Mouse (Mus musculus) stomach, embryonic 15.5 days (tissue): ENCODE data around the gene Pfkfb2. TPM values are rescaled to one million over a fixed set of nuclear protein-coding genes. Genes with fewer than 3 reads are reported as not detected.

ENCODE experiments used
- ATAC-seq: fragments of 200-750 bp; cut with Nextera tagmentation; 2 replicates; pipeline ENCODE4 v1.8.0; 2017; ENCODE audit warnings: low read depth, moderate number of reproducible peaks, moderate TSS enrichment; ENCODE audit not compliant: insufficient read depth, low FRiP score
- H3K27ac ChIP-seq: fragments of 300-500 bp; sonication (generic); 2 replicates; pipeline ENCODE4 v1.5.1; 2015; ENCODE audit warnings: mild to moderate bottlenecking, inconsistent platforms
- H3K27me3 ChIP-seq: fragments of 300-500 bp; sonication (generic); replicated peaks from 2 replicates; pipeline ENCODE4 v1.6.1; 2015; ENCODE audit warnings: inconsistent platforms
- H3K36me3 ChIP-seq: fragments of 300-500 bp; sonication (generic); 2 replicates; pipeline ENCODE4 v1.6.1; 2015; ENCODE audit warnings: inconsistent platforms
- H3K4me1 ChIP-seq: fragments of 300-500 bp; sonication (generic); 2 replicates; pipeline ENCODE4 v1.6.1; 2015; ENCODE audit warnings: inconsistent platforms
- H3K4me2 ChIP-seq: fragments of 300-500 bp; sonication (generic); 2 replicates; pipeline ENCODE4 v1.6.1; 2015; ENCODE audit warnings: mild to moderate bottlenecking, inconsistent platforms
- H3K4me3 ChIP-seq: fragments of 300-500 bp; sonication (generic); replicated peaks from 2 replicates; pipeline ENCODE4 v1.5.1; 2015; ENCODE audit warnings: inconsistent platforms
- H3K9ac ChIP-seq: fragments of 300-500 bp; sonication (generic); 2 replicates; pipeline ENCODE4 v1.6.1; 2015; ENCODE audit warnings: inconsistent platforms
- H3K9me3 ChIP-seq: fragments of 300-500 bp; sonication (generic); 2 replicates; pipeline ENCODE4 v1.6.1; 2016; ENCODE audit warnings: inconsistent platforms
- WGBS: fragments of 180-500 bp; shearing (Covaris S2); methylation state at CpG from one replicate; pipeline ENCODE4 v1.1.7; 2015; 5-methylcytosine and 5-hydroxymethylcytosine counted together
- polyA plus RNA-seq: library from polyadenylated mRNA; unstranded; fragments of >200 nt; fragmentation: Nextera tagmentation; extraction: Ambion mirVana; gene quantifications from 2 replicates; pipeline ENCODE4 v1.2.1, GENCODE M21; 2015

Gene Pfkfb2
- polyA plus RNA-seq, 1 experiment from 2014 or later, result 10.1 TPM

DNA sequence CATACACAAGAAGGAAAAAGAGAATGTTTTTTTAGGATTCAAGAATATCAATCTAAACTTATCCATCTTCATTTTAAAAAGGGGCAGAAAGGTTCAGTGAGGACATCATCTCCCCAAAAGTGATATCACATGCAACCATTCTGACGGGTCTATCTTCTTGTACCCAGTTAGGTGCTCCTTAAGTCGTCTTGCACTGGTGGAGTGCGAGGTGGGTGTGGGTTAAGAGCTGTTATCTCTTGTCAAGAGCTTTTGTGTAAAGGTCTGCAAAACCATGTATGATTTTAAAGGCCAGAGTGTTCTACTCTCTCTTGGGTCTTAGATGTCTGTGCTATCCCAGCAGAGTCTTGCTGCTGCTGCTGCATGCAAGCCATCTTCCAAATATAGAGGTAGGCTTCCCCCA is 17.8 kb upstream of the Pfkfb2 start:
- Histone ChIP-seq H3K9me3 (no peaks in the 10 kb centered on the region), H3K4me1 (peaks cover 5% of the 10 kb centered on the region; the same call in 1 of the 2 replicates), H3K4me2 (no peak overlapping the region), H3K27me3 (no peaks in the 10 kb centered on the region), H3K9ac (no peak overlapping the region), H3K4me3 (no peak overlapping the region), H3K27ac (no peak overlapping the region), H3K36me3 (peaks cover 2% of the 10 kb centered on the region; the same call in 1 of the 2 replicates)
- ATAC-seq, result no peak
- 73% methylated on average over 3 of the region's 3 CpGs for WGBS

DNA sequence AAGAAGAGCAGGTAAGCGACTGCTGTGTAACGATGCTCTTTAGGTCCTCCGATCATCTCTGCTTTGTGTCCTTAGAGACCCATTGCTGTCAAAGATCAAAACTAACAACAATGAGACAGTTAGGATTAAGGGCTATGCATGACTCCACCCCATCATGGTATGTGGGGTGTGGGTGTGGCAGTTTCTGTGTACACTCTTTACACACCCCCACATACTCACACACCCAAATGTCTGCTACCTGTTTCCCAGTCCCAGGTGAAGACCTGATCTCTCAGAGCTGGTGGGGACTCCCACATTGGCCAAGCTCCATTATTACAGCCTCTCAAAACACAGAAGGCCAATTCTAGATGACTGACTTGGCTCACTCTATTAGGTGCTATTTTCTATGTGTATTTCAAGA is 16.5 kb upstream of the Pfkfb2 start:
- no peak for ATAC-seq

DNA sequence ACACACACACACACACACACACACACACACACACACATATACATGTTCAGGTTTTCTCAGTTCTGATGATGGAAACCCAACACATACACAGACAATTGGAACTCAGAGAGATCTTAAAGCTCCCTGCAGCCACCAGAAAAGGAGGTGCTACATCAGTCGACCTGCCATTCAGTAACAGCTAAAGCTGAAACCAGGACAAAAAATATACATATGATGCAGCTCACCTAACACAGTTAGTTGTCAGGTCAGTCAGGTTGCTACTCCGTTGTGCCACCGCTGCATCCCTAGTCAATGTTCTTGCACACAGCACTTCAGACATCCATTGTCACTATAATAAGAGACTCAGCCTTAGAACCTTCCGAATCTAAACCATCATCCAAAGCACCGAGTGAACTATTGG is 15.9 kb upstream of the Pfkfb2 start:
- Histone ChIP-seq H3K27me3 (no peaks in the 10 kb centered on the region), H3K4me3 (no peak overlapping the region), H3K4me2 (no peak overlapping the region), H3K9ac (no peak overlapping the region), H3K9me3 (no peaks in the 10 kb centered on the region), H3K4me1 (peaks cover 17% of the 10 kb centered on the region; the same call in 1 of the 2 replicates), H3K36me3 (peaks cover 2% of the 10 kb centered on the region; the same call in 1 of the 2 replicates), H3K27ac (no peak overlapping the region)
- ATAC-seq, result no peak
- 89% methylated on average over 5 of the region's 5 CpGs for WGBS

More for the DNA sequence above, 16.5 kb upstream of the Pfkfb2 start:
- Histone ChIP-seq H3K27ac (no peak overlapping the region), H3K36me3 (peaks cover 2% of the 10 kb centered on the region; the same call in 1 of the 2 replicates), H3K4me1 (peaks cover 13% of the 10 kb centered on the region; the same call in 1 of the 2 replicates), H3K4me2 (no peak overlapping the region), H3K9ac (no peak overlapping the region), H3K9me3 (no peaks in the 10 kb centered on the region), H3K4me3 (no peak overlapping the region), H3K27me3 (no peaks in the 10 kb centered on the region)
- WGBS, result 87% methylated on average over 3 of the region's 3 CpGs

DNA sequence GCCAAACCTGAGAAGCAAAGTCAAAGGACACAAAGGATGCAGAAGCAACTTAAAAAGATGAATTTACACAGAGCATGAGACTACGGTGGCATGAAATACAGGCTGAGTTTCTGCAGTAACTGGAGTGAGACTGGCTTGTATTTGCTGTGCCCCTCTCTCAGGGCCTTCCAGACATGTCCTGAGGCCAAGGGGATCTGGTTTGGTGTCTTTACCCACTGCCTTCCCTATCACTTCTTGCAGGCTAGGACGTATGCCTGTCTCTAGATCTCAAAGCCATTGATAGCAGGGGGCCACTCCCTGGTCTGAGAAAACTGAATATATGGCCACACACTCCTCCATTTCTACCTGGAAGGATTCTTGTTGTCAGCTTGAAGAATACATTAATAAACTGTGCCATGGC is 15.2 kb upstream of the Pfkfb2 start:
- 56% methylated on average over 2 of the region's 2 CpGs for WGBS
- Histone ChIP-seq H3K9me3 (no peaks in the 10 kb centered on the region), H3K4me2 (no peak overlapping the region), H3K4me1 (peaks cover 17% of the 10 kb centered on the region; the same call in 1 of the 2 replicates), H3K27ac (no peak overlapping the region; the same call in 1 of the 2 replicates), H3K9ac (no peak overlapping the region), H3K36me3 (peaks cover 2% of the 10 kb centered on the region; the same call in 1 of the 2 replicates), H3K4me3 (no peak overlapping the region), H3K27me3 (no peaks in the 10 kb centered on the region)
- 0 out of 2 replicates have a peak, but pooled peaks have one; percentile 48 for ATAC-seq

DNA sequence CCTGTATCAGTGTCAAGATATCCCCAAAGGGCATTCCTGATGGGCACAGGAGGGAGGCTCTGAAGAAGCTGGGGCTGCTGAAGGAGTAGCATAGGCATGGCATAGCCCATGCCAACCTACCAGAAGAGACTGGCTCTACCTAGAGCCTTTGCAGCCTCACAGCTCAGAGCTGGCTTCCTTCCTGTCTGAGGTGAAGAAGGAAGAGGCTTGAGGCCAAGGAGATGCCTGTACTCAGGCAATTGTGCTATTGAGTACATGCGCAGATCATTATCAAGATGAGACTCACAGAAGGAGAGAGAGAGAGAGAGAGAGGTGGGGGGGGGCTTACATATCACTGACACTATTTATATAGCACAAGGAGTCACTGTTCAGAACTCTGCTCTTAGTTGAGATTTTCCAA is 14.7 kb upstream of the Pfkfb2 start:
- Histone ChIP-seq H3K9ac (no peak overlapping the region), H3K9me3 (no peaks in the 10 kb centered on the region), H3K27ac (no peak overlapping the region; the same call in 1 of the 2 replicates), H3K4me3 (no peak overlapping the region), H3K36me3 (peaks cover 2% of the 10 kb centered on the region; the same call in 1 of the 2 replicates), H3K27me3 (no peaks in the 10 kb centered on the region), H3K4me2 (no peak overlapping the region), H3K4me1 (peaks cover 17% of the 10 kb centered on the region; the same call in 1 of the 2 replicates)
- 73% methylated on average over 1 of the region's 1 CpGs for WGBS
- ATAC-seq, result no peak

DNA sequence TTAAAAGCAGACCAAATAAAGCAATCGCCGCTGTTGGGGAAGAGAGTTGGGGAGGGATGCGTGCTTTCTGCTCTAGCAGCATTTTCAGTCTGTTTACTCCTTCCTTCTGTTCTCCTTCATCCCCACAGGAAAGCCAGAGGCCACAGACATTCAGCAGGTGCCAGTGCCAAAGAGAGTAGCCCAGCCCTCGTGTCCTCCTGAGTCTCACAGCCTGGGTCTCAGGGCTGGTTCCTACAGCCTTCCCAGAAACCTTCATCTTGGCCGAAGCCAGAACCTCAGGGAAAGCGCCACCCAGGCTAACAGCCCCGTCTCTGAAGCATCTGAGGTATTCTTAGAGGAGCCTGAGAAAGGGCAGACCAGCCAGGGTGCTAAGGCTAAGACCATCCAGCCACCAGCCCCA is 13.1 kb upstream of the Pfkfb2 start:
- Histone ChIP-seq H3K27ac (no peak overlapping the region), H3K4me2 (no peak overlapping the region), H3K4me1 (peaks cover 17% of the 10 kb centered on the region; the same call in 1 of the 2 replicates), H3K27me3 (no peaks in the 10 kb centered on the region), H3K9me3 (no peaks in the 10 kb centered on the region), H3K4me3 (no peak overlapping the region), H3K36me3 (peaks cover 2% of the 10 kb centered on the region; the same call in 1 of the 2 replicates), H3K9ac (no peak overlapping the region)
- 78% methylated on average over 7 of the region's 7 CpGs for WGBS
- ATAC-seq, result no peak

DNA sequence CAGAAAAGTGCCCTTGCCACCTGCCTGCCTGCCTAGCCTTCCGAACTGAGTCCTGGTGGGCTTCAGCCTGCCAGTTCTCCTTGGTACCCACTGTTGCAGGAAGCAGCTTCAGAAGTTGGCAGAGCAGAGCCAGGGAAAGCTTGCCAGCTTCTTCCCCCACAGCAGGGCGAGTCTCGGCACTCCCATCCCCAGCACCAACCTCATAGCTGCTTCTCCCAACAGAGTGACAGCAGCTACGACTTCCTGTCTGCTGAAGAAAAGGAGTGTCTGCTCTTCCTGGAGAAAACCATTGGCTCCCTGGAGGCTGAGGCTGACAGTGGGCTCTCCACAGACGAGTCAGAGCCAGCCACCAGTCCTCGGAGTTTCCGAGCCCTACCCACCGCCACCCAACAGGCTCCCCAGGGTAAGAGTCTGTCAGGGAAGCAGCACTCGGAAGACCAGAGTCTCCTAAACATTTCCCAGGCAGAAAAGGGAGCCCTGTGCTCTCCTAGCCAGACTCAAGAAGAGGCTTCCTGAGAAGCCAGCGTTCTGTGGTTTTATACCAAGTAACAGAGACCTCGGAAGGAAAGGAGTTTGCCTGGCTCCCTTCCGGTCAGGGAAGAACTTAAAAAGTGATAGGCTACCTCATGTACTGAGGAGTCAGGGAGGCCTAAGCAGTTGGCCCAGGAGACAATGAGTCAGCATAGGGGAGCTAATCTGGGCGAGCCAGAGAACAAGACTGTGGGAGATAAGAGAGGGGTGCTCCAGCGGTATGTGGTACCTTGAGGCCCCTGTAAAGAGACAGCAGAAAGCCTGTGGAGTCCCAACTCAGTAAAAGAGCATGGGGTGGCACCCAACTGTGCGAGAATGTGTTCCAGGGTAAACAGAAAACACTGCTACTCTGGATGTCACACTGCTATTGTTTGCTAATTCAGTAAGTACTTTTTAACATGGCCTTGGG is 12.0 kb upstream of the Pfkfb2 start:
- H3K36me3 ChIP-seq, result peaks cover 2% of the 10 kb centered on the region; the same call in 1 of the 2 replicates
- no peak overlapping the region for H3K4me2 ChIP-seq
- H3K27me3 ChIP-seq, result no peaks in the 10 kb centered on the region
- ATAC-seq, result peak; percentile 94
- 55% methylated on average over 15 of the region's 15 CpGs for WGBS
- H3K4me3 ChIP-seq, result no peak overlapping the region
- H3K9ac ChIP-seq, result no peak overlapping the region
- H3K4me1 ChIP-seq, result peaks cover 17% of the 10 kb centered on the region; the same call in 1 of the 2 replicates
- no peaks in the 10 kb centered on the region for H3K9me3 ChIP-seq
- H3K27ac ChIP-seq, result peak overlapping the region; percentile 36

DNA sequence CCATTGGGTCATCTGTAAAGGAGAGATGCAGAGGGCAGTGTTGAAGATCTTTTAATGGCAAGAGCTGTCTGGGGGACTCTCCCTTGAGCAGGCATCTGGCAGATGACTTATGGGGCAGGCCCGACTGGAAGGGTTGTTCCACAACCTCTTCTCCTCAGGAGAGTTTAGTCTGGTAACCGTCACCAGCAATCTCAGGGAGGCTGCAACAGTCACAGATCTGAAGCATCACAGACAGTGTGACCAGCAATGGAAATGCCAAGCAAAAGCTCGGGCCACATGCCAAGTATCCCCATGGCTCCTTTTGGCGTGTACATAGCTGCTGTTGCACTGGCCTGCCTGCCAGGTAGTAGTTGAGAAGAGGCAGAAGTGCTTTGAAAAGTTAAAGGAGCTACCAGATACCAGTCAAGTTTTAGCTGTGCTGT is 11.2 kb upstream of the Pfkfb2 start:
- Histone ChIP-seq H3K9me3 (no peaks in the 10 kb centered on the region), H3K27me3 (no peaks in the 10 kb centered on the region), H3K4me1 (peaks cover 21% of the 10 kb centered on the region), H3K4me3 (no peak overlapping the region), H3K36me3 (peaks cover 2% of the 10 kb centered on the region; the same call in 1 of the 2 replicates), H3K27ac (peak overlapping the region; percentile 36; the same call in 1 of the 2 replicates), H3K9ac (no peak overlapping the region), H3K4me2 (no peak overlapping the region)
- ATAC-seq, result no peak
- WGBS, result 58% methylated on average over 4 of the region's 4 CpGs

DNA sequence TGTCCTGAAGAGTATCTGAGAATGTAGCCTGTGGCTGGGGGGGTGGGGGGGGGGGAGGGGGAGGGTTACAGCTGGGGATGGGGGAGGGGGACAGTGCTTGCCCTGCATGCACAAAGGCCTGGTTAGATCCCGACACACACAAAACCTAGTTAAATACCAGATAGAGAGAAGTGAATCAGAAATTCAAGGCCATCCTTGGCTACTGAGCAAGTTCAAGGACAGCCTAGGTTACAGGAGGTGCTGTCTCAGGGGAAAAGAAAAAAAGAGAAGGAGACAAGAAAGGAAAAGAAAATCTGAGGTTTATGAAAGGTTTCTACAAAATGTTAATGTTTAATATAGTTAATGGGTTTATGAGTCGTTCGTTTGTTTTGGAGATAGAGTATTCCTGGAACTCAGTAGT is 10.6 kb upstream of the Pfkfb2 start:
- H3K9ac ChIP-seq, result no peak overlapping the region
- H3K4me2 ChIP-seq, result no peak overlapping the region
- WGBS, result 63% methylated on average over 3 of the region's 3 CpGs
- no peak overlapping the region for H3K27ac ChIP-seq
- H3K9me3 ChIP-seq, result no peaks in the 10 kb centered on the region
- no peak for ATAC-seq
- H3K36me3 ChIP-seq, result peaks cover 2% of the 10 kb centered on the region; the same call in 1 of the 2 replicates
- H3K27me3 ChIP-seq, result no peaks in the 10 kb centered on the region
- H3K4me3 ChIP-seq, result no peak overlapping the region
- H3K4me1 ChIP-seq, result peaks cover 23% of the 10 kb centered on the region

DNA sequence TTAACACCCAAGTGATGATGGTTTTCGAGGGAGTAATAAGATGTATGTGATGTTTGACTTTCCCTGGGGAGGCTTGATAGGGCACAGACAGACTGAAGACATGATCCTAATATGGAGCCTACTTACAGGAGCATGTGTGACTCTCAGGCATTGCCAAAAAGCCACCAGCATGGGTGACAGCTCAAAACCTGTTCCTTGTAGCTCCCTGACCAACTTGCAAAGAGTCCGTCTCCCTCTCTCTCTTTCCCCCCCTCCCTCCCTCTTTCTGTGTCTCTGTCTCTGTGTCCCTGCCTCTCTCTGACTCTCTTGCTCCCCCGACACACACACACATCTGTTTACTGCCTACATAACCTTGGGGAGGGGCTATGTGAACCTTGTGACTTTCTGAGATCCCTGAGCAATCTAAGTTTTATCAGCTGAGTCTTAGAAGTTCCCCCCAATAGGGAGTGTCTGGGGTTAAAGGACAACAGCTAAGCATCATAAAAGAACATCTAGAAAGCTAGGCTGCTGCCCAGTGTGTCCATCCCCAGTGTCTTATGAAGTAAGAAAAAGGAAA is 9.6 kb upstream of the Pfkfb2 start:
- H3K27ac ChIP-seq, result no peak overlapping the region
- no peaks in the 10 kb centered on the region for H3K9me3 ChIP-seq
- H3K36me3 ChIP-seq, result peaks cover 2% of the 10 kb centered on the region; the same call in 1 of the 2 replicates
- WGBS, result 69% methylated on average over 3 of the region's 3 CpGs
- no peak overlapping the region for H3K4me2 ChIP-seq
- no peak for ATAC-seq
- H3K4me1 ChIP-seq, result peaks cover 22% of the 10 kb centered on the region
- H3K4me3 ChIP-seq, result no peak overlapping the region
- no peaks in the 10 kb centered on the region for H3K27me3 ChIP-seq
- H3K9ac ChIP-seq, result no peak overlapping the region

DNA sequence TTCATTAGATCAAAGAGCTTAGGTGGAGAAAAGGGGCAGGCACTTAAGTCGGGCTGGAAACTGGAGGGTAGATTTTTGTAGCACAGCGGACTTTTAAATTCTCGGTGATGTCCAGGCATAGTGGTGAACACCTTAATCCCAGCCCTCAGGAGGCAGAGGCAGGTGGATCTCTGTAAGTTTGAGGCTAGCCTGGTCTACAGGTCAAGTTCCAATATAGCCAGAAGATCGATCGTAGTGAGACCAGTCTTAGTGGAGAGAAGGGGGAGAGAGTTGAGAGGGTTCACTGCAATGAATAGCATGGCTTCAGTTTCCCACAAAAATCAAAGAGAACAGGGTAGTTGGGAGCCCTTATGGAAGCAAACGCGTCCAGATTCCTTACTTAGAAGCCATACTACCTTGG is 8.9 kb upstream of the Pfkfb2 start:
- Histone ChIP-seq H3K9ac (no peak overlapping the region), H3K9me3 (no peaks in the 10 kb centered on the region), H3K27me3 (no peaks in the 10 kb centered on the region), H3K27ac (no peak overlapping the region), H3K4me3 (no peak overlapping the region), H3K4me1 (peaks cover 19% of the 10 kb centered on the region), H3K4me2 (no peak overlapping the region), H3K36me3 (peaks cover 2% of the 10 kb centered on the region; the same call in 1 of the 2 replicates)
- 86% methylated on average over 7 of the region's 7 CpGs for whole genome bisulfite sequencing
- no peak for ATAC-seq
